Mouse (Mus musculus): Measurements from ENCODE around the gene Clpp. TPM values are rescaled to one million over a fixed set of nuclear protein-coding genes. Genes with fewer than 3 reads are reported as not detected.
A peak's percentile ranks its signal among the peaks of the same experiment; 100 is the strongest.

Clpp gene
- 146 and 164 TPM in 2 replicates for polyA plus RNA-seq (2014; fragmentation: Nextera tagmentation; extraction: Ambion mirVana)

DNA sequence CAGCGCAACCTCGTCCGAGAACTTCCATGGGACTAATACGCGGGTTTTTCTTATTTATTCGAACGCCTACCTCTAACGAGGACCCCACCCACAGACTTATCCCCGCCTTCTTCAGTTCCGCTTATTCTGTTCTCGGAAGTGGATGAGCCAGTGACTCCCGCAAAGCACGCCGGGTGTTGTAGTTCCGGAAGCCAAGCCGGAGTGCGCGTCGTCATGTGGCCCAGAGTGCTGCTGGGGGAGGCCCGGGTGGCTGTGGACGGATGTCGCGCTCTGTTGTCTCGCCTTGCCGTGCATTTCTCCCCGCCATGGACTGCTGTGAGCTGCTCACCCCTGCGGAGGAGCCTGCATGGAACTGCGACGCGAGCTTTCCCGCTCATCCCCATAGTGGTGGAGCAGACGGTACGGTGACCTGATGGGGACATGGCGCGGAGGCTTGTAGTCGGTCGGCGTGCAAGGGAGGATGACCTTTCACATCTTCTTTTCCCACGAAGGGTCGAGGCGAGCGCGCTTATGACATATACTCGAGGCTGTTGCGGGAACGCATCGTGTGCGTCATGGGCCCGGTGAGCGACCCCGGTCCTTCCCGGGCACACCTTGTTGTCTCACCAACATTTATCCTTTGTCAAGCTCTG lies at the start of gene Clpp:
TSS of gene Clpp (plus strand) at position 191 of the 632 bp plus-strand sequence.
- Histone ChIP-seq H3K9ac (replicated peaks; ENCODE audit: low read depth, low read length) (peak within 1 kb of the TSS; percentile 80), H3K36me3 (ENCODE audit: control insufficient read depth, insufficient read depth, low read length) (peaks cover 24% of the 10 kb centered on the region), H3K4me1 (ENCODE audit: control insufficient read depth, insufficient read depth, low read length) (peaks cover 6% of the 10 kb centered on the region), H3K27ac (ENCODE audit: low read length) (peak within 1 kb of the TSS; percentile 59; the same call in 1 of the 2 replicates), H3K4me2 (replicated peaks; ENCODE audit: low read depth, low read length) (peak within 1 kb of the TSS; percentile 69), H3K9me3 (ENCODE audit: control insufficient read depth, low read depth, low read length) (no peaks in the 10 kb centered on the region), H3K27me3 (ENCODE audit: control insufficient read depth, insufficient read depth, low read length) (no peaks in the 10 kb centered on the region), H3K4me3 (ENCODE audit: low read depth, low read length) (peak within 1 kb of the TSS; percentile 91)
- ATAC-seq (ENCODE audit: insufficient number of reproducible peaks, insufficient read depth, low FRiP score, low read depth) = peak; percentile 96
- under 1% methylated on average over 52 of the region's 52 CpGs for WGBS

DNA sequence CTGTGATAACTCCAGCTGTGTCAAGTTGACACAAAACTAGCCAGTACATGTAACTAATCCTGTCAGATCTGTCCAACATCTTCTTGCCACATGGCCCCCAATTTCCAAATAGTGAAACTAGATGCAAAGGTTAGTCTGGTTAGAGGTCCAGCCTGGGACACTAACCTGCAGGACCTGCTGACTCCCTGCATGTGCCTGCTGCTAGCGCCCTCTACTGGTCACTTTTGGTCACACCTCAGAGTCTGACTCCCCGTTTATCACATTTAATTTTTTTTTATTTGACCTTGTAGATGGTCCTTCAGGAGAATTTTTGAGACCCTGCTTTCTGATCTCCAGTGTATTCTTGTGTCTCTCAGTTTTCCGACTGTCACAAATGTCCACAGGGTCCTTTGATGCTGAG lies 39.2 kb upstream of the Clpp start:
- Histone ChIP-seq H3K4me3 (ENCODE audit: low read depth, low read length) (no peak overlapping the region), H3K9me3 (ENCODE audit: control insufficient read depth, low read depth, low read length) (no peaks in the 10 kb centered on the region)
- WGBS = 19% methylated on average over 3 of the region's 3 CpGs

DNA sequence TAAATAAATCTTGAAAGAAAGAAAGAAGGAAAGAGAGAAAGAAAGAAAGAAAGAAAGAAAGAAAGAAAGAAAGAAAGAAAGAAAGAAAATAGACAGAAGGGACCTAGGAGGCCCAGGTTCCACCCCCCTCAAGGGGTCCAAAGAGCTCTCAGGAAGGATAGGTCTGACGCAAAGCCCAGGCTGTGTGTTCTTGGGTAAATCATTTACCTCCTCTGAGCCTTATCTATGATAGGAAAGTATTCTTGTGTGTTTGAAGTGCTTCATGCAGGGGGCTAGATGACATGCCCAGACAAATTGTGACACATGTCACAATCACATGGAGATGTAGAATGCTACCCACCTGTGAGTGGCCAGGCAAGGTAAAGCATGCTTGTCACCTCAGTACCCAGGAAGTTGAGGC lies 37.5 kb upstream of the Clpp start:
- H3K4me2 ChIP-seq (replicated peaks; ENCODE audit: low read depth, low read length) = no peak overlapping the region
- no peaks in the 10 kb centered on the region for H3K36me3 ChIP-seq (ENCODE audit: control insufficient read depth, insufficient read depth, low read length)
- no peaks in the 10 kb centered on the region for H3K27me3 ChIP-seq (ENCODE audit: control insufficient read depth, insufficient read depth, low read length)
- H3K9me3 ChIP-seq (ENCODE audit: control insufficient read depth, low read depth, low read length) = no peaks in the 10 kb centered on the region
- H3K4me1 ChIP-seq (ENCODE audit: control insufficient read depth, insufficient read depth, low read length) = no peaks in the 10 kb centered on the region
- no peak overlapping the region for H3K4me3 ChIP-seq (ENCODE audit: low read depth, low read length)
- 83% methylated on average over 1 of the region's 1 CpGs for WGBS
- no peak for ATAC-seq (ENCODE audit: insufficient number of reproducible peaks, insufficient read depth, low FRiP score, low read depth)
- H3K27ac ChIP-seq (ENCODE audit: low read length) = no peak overlapping the region
- H3K9ac ChIP-seq (replicated peaks; ENCODE audit: low read depth, low read length) = no peak overlapping the region

More for the DNA sequence above, 39.2 kb upstream of the Clpp start:
- no peak for ATAC-seq (ENCODE audit: insufficient number of reproducible peaks, insufficient read depth, low FRiP score, low read depth)
- no peaks in the 10 kb centered on the region for H3K36me3 ChIP-seq (ENCODE audit: control insufficient read depth, insufficient read depth, low read length)
- no peaks in the 10 kb centered on the region for H3K4me1 ChIP-seq (ENCODE audit: control insufficient read depth, insufficient read depth, low read length)
- no peak overlapping the region for H3K27ac ChIP-seq (ENCODE audit: low read length)
- no peaks in the 10 kb centered on the region for H3K27me3 ChIP-seq (ENCODE audit: control insufficient read depth, insufficient read depth, low read length)
- H3K4me2 ChIP-seq (replicated peaks; ENCODE audit: low read depth, low read length) = no peak overlapping the region
- H3K9ac ChIP-seq (replicated peaks; ENCODE audit: low read depth, low read length) = no peak overlapping the region

DNA sequence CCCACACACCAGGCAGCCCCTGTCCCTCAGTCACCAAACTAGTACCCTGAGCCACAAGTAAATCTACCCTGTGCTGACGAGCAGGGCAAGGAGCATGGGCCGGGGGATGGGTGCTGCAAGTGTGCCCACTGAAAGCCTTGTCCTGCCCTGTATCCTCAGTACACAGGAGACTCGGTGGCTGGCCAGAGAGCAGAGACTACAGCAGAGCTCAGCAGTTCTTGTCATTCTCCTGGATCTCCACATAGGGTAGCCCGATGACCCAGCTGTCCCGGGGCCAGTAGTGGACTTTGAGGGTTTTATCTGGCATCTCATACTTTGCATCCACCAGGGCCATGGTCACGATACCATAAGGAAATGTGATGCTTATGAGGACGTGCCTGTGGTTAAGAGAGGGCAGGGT lies 35.2 kb upstream of the Clpp start:
- Histone ChIP-seq H3K27ac (ENCODE audit: low read length) (no peak overlapping the region), H3K9ac (replicated peaks; ENCODE audit: low read depth, low read length) (no peak overlapping the region), H3K36me3 (ENCODE audit: control insufficient read depth, insufficient read depth, low read length) (no peaks in the 10 kb centered on the region), H3K27me3 (ENCODE audit: control insufficient read depth, insufficient read depth, low read length) (no peaks in the 10 kb centered on the region), H3K4me1 (ENCODE audit: control insufficient read depth, insufficient read depth, low read length) (no peaks in the 10 kb centered on the region), H3K4me2 (replicated peaks; ENCODE audit: low read depth, low read length) (no peak overlapping the region), H3K4me3 (ENCODE audit: low read depth, low read length) (no peak overlapping the region), H3K9me3 (ENCODE audit: control insufficient read depth, low read depth, low read length) (no peaks in the 10 kb centered on the region)
- no peak for ATAC-seq (ENCODE audit: insufficient number of reproducible peaks, insufficient read depth, low FRiP score, low read depth)
- WGBS = 78% methylated on average over 7 of the region's 7 CpGs

DNA sequence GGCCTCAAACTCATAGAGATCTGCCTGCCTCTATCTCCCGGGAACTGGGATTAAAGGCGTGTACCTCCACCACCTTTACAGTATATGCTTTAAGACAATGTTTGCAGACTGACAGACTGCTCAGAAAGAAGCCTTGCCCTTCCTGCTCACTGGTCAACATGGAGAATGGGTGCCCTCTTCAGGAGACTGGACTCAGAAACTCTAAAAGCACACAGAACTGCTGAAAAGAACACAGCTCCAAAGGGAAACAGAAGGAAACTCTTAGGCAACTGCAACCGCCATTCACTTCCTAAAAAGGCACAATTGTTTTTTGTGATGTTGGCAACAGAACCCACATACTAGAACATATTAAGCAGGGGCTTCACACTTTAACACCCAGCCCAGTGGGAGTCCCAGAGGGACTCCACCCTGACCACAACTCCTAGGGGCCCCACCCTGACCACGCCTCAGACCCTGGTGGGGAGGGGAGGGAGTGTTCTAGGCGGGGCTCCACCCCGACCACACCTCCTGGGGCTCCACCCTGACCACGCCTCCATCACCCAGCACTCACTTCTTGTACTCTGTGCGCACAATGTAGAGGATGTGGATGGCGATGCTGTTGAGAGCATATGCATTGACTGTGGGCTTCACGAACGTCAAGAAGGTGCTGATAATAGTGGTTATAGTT lies 32.2 kb upstream of the Clpp start:
- Histone ChIP-seq H3K4me3 (ENCODE audit: low read depth, low read length) (no peak overlapping the region), H3K4me2 (replicated peaks; ENCODE audit: low read depth, low read length) (no peak overlapping the region), H3K27me3 (ENCODE audit: control insufficient read depth, insufficient read depth, low read length) (no peaks in the 10 kb centered on the region), H3K4me1 (ENCODE audit: control insufficient read depth, insufficient read depth, low read length) (no peaks in the 10 kb centered on the region), H3K27ac (ENCODE audit: low read length) (no peak overlapping the region), H3K36me3 (ENCODE audit: control insufficient read depth, insufficient read depth, low read length) (no peaks in the 10 kb centered on the region), H3K9ac (replicated peaks; ENCODE audit: low read depth, low read length) (no peak overlapping the region), H3K9me3 (ENCODE audit: control insufficient read depth, low read depth, low read length) (no peaks in the 10 kb centered on the region)
- ATAC-seq (ENCODE audit: insufficient number of reproducible peaks, insufficient read depth, low FRiP score, low read depth) = peak; percentile 69; the same call in 1 of the 2 replicates
- WGBS = 24% methylated on average over 11 of the region's 11 CpGs

DNA sequence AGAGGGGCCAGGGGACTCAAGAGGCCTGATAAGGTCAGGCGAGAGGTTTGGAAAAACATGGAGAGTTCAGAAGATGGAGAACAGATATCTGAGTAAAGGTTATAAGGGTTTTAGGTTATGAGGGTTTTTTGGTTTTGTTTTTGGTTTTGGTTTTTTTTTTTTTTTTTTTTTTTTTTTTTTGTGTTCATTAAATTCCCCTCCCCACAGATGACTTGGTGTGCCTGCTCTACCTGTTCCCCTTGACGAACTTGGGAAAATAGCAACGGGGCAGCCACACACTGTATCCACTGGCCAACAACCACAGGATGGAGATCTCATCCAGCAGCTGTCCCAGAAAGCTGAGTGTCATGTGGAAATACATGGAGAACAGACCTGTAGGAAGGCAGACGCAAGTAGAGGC lies 31.4 kb upstream of the Clpp start:
- no peak overlapping the region for H3K27ac ChIP-seq (ENCODE audit: low read length)
- no peaks in the 10 kb centered on the region for H3K4me1 ChIP-seq (ENCODE audit: control insufficient read depth, insufficient read depth, low read length)
- 68% methylated on average over 4 of the region's 4 CpGs for WGBS
- no peak overlapping the region for H3K9ac ChIP-seq (replicated peaks; ENCODE audit: low read depth, low read length)
- H3K4me3 ChIP-seq (ENCODE audit: low read depth, low read length) = no peak overlapping the region
- H3K4me2 ChIP-seq (replicated peaks; ENCODE audit: low read depth, low read length) = no peak overlapping the region
- no peak for ATAC-seq (ENCODE audit: insufficient number of reproducible peaks, insufficient read depth, low FRiP score, low read depth)
- no peaks in the 10 kb centered on the region for H3K27me3 ChIP-seq (ENCODE audit: control insufficient read depth, insufficient read depth, low read length)
- no peaks in the 10 kb centered on the region for H3K9me3 ChIP-seq (ENCODE audit: control insufficient read depth, low read depth, low read length)
- H3K36me3 ChIP-seq (ENCODE audit: control insufficient read depth, insufficient read depth, low read length) = no peaks in the 10 kb centered on the region

DNA sequence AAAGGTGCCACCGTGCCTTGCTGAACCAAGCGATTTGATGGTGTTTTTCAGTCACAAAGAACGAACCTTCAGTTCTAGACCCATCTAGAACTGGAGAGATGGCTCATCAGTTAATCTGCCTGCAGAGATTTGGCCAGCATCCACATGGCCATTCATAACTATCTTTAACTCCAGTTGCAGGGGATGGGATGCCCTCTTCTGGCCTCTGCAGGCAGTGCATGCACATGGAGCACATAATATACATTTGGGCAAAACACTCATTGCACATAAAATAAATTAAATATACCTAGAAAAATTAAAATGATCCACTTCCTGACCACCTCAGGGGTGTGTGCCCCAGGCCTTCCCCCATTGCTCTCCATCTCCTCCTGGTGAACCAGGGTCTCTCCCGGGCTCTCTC lies 28.2 kb upstream of the Clpp start:
- Histone ChIP-seq H3K4me3 (ENCODE audit: low read depth, low read length) (no peak overlapping the region), H3K9ac (replicated peaks; ENCODE audit: low read depth, low read length) (no peak overlapping the region), H3K27ac (ENCODE audit: low read length) (no peak overlapping the region), H3K9me3 (ENCODE audit: control insufficient read depth, low read depth, low read length) (no peaks in the 10 kb centered on the region), H3K27me3 (ENCODE audit: control insufficient read depth, insufficient read depth, low read length) (no peaks in the 10 kb centered on the region), H3K4me1 (ENCODE audit: control insufficient read depth, insufficient read depth, low read length) (no peaks in the 10 kb centered on the region), H3K36me3 (ENCODE audit: control insufficient read depth, insufficient read depth, low read length) (no peaks in the 10 kb centered on the region), H3K4me2 (replicated peaks; ENCODE audit: low read depth, low read length) (no peak overlapping the region)
- 90% methylated on average over 4 of the region's 4 CpGs for WGBS
- ATAC-seq (ENCODE audit: insufficient number of reproducible peaks, insufficient read depth, low FRiP score, low read depth) = no peak

DNA sequence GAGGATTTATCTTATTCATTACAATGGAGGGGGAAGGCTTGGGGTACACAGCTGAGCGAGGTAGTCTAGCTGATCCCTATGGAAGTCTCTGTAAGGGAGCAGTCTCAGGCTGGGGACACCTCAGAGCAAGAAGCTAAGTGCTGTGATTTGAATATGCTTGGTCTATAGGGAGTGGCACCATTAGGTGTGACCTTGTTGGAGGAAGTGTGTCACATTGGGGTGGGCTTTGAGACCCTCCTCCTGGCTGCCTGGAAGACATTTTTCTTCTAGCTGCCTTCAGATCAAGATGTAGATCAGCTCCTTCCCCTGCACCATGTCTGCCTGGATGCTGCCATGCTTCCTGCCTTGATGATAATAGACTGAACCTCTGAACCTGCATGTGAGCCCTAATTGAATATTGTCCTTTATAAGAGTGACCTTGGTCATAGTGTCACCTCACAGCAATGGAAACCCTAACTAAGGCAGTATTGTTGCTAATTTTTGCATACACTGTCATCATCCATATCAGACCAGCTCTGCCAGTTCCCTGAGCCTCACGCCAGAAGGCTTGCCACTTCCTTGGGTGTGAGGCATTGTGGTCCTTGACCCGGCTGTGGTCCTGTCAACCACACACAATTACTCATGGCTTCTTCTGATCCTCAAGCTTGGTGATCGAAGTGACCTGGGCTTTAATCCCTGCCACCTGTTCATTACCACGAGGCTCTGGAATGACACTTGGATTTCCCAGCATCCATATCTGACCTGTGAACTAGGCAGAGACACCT lies 27.3 kb upstream of the Clpp start:
- Histone ChIP-seq H3K4me2 (replicated peaks; ENCODE audit: low read depth, low read length) (no peak overlapping the region), H3K9ac (replicated peaks; ENCODE audit: low read depth, low read length) (no peak overlapping the region), H3K9me3 (ENCODE audit: control insufficient read depth, low read depth, low read length) (no peaks in the 10 kb centered on the region), H3K4me1 (ENCODE audit: control insufficient read depth, insufficient read depth, low read length) (no peaks in the 10 kb centered on the region), H3K36me3 (ENCODE audit: control insufficient read depth, insufficient read depth, low read length) (no peaks in the 10 kb centered on the region), H3K27ac (ENCODE audit: low read length) (no peak overlapping the region), H3K27me3 (ENCODE audit: control insufficient read depth, insufficient read depth, low read length) (no peaks in the 10 kb centered on the region), H3K4me3 (ENCODE audit: low read depth, low read length) (no peak overlapping the region)
- no peak for ATAC-seq (ENCODE audit: insufficient number of reproducible peaks, insufficient read depth, low FRiP score, low read depth)
- WGBS = 71% methylated on average over 5 of the region's 5 CpGs

Measured in stomach, embryonic 14.5 days (tissue).